Mouse (Mus musculus): ENCODE data around the gene Exoc4. TPM values are rescaled to one million over a fixed set of nuclear protein-coding genes. Genes with fewer than 3 reads are reported as not detected.
A peak's percentile ranks its signal among the peaks of the same experiment; 100 is the strongest.

Exoc4 gene
- total RNA-seq, 2 experiments from 2014 or later = 40.0 to 44.1 TPM

DNA sequence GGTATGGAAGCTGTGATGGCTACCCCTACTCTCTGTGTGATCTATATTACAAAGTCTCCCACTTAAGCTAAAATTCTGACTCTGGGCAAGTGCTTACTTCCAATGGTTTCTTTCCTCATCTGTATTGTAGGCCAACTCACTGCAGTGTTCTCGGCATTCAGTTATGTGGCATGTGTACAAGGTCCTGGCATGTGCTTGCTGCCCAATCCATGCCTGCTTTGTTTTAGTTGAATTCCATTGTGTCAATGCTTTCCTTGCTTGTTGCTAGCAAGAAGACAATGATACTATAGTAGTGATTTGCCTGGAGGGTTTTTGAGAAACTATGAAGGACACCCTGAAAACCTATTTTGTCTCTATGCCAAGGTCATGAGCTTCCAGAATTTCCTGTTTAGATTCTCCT lies 365.1 kb downstream of the Exoc4 start:
- no peak for DNase-seq (ENCODE audit: low spot score in 2 of 2)

DNA sequence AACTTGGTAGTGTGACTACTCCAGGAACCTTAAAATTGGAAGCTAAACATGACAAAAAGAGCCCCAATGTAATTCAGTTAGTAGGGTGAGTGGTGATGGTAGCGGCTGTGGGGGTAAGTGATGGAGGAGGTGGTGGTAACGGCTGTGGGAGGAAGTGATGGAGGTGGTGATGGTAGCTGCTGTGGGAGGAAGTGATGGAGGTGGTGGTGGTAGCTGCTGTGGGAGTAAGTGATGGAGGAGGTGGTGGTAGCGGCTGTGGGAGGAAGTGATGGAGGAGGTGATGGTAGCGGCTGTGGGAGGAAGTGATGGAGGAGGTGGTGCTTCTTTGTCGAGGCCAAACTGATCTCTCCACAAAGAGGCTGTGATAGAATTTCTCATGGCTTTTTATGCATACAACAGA lies 369.7 kb downstream of the Exoc4 start:
- DNase-seq (ENCODE audit: low spot score in 2 of 2) = no peak

DNA sequence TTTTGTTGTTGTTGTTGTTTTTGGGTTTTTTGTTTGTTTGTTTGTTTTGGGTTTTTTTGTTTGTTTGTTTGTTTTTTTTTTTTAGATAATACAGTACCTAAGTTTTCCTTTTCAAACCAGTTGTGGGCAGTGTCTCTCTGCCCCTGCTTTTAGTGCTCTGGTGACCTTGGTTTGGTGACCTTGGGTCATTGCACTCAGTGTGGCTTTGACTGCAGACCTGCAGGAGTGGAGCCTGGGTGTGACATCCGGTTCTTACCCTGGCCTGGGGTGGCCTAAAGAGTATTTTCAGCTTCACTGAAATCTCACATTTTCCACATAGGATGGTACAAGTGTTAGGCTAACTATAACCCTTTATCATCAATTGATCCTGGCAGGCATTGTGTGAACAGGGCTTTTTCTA lies 371.8 kb downstream of the Exoc4 start:
- DNase-seq (ENCODE audit: low spot score in 2 of 2) = no peak

DNA sequence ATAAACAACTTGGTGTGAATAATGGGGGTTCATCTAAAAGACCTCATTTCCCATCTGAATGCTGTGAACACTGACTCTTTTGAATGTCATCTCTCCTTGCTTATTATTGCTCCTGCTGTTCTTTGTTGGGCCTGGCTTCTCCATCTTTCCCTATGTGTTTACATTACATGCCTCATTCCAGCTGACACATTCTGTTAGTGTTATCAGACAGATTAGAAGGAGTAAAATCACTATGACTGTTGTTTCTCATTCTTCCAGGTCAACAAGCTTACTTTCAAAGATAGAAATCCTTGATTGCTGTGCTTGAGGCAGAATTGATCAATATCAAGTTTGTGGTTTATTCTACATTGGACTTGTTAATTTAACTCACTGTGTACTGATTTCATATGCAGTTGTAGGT lies 377.0 kb downstream of the Exoc4 start:
- DNase-seq (ENCODE audit: low spot score in 2 of 2) = no peak

DNA sequence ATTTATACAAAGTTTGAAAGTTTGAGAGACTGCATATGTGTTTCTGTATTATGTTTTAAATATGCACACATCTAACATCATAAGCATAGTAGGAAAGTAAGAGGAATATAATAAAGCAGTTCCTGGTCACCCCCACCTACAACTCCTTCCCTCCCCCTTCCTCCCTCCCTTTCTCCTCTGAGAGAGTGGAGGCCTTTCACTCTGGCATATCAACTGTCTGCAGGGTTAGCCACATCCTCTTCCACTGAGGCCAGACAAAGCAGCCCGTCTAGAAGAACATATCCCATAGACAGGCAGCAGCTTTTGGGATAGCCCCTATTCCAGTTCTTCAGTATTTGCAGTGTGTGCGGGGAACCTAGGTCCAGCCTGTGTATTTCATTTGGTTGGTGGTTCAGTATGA lies 382.2 kb downstream of the Exoc4 start:
- no peak for DNase-seq (ENCODE audit: low spot score in 2 of 2)

DNA sequence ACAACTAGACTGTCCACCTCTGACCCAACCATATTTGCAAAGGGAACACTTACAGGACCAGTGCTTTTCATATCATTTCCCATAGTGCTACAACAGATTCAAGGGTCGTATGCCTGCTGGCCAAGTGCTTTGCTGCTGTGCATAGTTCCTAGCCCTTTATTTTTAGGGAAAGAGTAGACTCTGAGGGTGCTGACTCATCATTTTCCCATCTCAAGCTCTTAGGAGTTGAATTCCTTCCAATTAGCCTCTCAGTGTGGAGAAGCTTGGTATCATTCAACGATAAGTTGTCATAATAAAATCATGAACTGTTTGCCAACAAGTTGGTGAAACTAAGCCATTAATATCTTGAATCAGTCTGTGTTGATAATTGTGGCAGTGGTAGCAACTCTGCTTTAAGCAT lies 388.3 kb downstream of the Exoc4 start:
- no peak for DNase-seq (ENCODE audit: low spot score in 2 of 2)

DNA sequence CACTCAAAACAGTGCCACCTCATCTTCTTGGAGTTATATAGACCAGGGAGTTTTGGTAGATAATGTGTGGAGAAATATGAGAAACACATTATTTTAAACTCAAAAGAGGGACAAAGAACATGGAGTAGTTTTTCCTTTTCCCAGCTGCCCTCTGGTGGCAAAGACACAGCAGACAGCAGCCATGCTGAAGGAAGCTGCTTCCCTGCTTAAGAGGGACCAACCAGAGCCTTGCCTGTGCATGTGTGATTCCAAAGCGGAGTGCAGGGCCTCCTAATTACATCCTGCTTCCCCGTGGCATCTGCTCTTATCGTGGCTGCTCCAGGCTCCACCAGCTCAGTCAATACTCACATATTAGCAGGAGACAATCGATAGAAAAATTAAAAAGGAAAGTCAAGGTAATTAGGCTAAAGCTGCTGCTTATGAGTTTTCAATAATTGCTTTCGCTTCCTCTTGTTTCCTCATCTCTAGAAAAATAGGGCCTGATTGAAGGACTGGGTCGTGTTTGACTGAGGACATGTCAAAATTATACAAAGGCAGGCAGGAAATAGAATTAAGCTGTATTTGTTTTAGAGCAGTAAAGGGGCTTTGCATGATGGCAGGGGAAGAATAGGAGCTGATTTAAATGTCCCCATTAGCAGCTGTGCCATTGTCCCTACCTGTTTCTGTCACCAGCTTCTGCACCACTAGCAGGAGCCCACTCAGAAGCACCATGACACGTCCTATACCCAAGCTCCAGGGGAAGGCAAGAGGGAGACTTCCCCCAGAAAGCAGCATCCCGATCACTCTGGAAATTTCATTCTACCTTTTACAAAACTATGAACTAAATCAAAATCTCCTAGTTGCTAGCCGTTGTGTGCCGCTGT lies 433.1 kb downstream of the Exoc4 start:
- DNase-seq (ENCODE audit: low spot score in 2 of 2) = peak in 1 of 2 experiments; percentile 9

DNA sequence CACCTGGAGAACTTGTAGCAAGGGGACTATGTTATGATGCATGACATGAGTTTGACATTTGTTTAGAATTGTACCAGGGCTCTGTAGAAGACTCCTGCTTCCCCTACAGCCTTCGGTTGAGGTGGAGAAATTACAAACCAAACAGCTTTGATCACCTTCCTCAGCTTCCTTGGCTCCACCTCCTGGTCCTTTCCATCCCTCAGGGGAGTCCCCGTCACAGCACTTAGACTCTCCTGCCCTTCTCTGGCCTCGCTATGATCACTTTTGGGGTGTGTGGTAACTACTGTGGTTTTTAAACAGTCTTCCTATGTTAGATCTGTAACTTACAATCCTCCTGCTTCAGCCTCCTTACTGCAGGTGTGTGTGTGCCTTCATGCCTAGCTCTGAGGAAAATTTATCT lies 434.6 kb downstream of the Exoc4 start:
- no peak for DNase-seq (ENCODE audit: low spot score in 2 of 2)

DNA sequence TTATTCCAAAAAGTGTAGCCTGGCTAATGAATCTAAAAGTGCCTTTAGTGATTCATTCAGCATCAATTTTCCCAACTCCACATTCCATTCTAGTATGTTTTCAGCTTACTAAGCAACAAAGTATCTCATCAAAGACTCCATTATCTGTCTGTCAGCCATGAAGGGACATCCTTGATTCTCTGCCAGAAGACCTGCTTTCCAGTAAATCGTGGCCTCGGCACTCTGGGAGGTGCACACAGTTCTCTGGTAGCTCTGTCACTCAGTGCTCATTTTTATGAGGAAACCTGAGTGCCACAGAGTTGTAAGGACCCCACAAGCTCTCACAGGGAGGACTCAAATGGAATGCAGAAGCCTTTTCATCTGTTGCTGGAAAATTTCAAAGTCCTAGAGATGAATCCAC lies 436.4 kb downstream of the Exoc4 start:
- peak in 1 of 2 experiments; percentile 6 for DNase-seq (ENCODE audit: low spot score in 2 of 2)

DNA sequence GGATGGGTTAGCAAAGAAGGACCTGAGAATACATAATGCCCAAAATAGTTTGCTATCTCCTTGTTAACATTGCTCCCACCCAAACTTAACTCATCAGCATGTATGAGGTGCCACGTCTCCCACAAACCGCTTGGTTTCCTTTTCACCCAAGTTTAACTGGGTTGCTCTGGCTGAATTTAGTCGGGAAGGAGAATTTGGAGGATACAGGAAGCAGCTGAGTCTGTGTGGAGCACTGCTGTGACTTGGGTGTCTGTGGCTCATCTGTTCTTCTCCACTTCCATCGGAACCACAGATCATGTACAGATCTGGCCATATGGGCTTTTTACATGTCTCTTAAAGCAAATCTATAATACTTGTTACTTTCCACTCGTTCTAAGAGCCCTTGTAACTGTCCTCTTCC lies 441.7 kb downstream of the Exoc4 start:
- no peak for DNase-seq (ENCODE audit: low spot score in 2 of 2)

DNA sequence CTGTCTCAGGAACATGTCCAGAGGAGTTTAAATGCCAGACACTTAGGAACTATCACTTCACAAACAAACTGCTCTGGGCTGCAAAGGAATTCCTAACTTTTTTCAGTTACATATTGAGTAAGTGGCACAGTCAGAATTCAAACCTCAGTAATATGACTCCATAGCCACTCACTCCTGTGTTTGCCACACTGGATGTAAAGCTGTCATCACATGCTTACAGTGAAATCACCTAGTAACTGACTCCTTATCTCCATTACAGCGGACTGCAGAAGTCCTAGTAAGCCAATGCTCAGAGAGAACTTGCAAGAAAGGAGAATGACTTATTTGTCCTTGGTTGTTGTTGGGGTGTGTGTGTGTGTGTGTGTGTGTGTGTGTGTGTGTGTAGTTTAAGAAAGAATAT lies 448.1 kb downstream of the Exoc4 start:
- no peak for DNase-seq (ENCODE audit: low spot score in 2 of 2)

DNA sequence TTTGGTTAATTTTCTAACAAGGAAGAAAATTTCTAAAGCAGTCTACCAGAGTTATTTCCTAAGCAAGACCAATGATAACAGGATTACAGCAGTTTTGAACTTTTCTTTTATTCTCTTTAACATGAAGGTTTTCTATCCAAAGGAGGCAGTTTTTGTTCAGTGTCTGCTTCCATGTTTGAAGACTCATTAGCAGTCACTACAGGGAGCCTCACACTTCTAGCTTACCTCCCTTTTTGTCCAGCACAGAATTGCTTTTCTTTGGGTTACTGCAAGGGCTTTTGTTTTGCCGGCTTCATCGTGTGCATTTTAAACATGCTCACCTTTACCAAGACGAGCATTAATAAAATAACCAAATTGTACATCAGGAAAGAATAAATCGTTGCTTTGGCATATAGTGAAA lies 460.0 kb downstream of the Exoc4 start:
- no peak for DNase-seq (ENCODE audit: low spot score in 2 of 2)

DNA sequence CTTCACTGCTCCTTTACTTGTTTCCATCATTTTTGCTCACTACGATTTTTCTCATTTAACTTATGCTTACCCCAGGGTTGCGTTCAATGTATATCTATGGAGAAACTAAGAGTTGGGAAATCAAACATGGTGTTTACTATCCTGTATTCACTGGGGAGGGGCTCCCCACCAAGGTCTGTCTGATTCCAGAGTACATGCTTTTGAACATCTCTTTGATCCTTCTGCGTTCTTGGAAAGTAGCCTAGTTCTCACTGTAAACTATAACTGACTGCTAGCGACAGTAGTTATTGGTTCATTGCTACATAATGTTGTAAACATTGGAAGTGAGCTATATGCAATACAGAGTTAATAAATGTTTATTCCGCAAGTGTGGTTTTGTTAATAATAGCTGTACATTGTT lies 460.5 kb downstream of the Exoc4 start:
- DNase-seq (ENCODE audit: low spot score in 2 of 2) = no peak

DNA sequence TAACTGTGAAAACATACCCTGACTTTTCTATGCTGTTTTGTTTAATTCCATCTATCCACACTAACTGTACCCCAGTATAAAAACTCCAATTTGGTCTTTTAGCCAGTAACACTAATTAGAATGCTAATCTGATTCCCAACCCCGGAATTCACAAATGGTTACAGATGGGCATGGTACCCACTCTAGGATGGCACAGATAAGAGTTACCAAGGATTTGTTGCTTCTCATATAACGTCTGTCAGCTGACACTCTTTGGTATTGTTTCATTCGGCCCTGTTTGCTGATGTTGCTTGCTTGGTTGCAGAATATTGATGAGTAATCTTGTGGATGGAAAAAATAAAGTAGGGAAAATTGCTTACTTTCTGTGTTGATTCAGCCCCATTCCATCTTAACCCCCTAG lies 462.9 kb downstream of the Exoc4 start:
- no peak for DNase-seq (ENCODE audit: low spot score in 2 of 2)

DNA sequence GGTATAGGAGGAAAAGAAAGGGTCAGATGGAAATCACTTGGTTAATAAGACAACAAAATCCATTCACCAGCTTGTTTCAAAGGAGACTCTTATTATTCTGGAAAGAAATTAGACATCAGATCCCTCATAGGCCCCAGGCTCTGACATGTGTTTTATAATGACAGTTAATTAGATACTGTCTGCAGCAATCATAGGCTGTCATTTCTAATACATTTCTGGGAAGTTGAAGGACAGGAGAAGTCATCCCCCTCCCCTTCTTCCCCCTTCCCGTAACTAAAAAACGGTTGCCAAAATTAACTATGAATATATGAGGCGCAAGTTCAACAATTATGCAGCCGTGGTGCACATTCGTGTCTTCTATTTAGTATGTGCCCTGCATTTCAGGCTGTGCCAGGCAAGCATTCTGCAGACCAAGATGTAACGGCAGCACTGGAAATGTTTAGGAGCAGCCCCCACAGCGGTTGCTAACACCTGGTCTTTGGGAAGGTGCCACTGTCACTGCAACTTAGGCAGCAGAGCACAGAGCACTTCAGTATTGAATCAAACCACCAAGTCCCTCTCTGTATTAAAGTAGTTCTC lies 463.7 kb downstream of the Exoc4 start:
- no peak for DNase-seq (ENCODE audit: low spot score in 2 of 2)

DNA sequence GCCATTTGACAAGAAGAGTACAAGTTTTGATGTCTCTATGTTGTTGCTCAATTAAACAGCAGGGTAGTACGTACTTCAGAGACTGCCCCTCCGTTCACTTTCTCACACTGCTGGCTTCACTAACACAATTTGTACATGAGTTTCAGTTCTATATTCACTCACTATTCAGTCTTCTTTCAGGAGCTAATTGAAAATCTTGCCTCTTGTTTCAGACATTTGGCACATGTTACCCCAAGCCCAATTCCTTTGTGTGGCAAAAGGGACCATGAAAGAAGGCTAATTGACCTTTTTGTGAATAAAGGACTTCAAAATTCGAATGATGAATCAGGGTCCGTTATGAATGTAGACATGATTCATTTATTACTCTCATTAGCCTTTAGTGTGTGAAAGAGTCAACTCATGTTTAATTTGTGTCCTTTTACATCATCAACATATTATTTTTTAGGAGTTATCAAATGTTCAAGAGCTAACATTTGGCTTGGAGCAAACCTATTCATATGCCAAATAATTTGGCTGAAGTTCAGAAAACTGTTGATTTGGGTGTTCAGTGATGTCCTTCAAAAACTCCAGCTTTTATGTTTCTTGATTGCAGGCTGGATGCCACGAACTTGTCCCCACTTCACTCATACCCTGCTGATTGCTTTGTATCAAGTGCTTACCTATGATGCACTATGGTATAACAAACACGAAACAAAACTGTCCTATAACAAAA lies 467.5 kb downstream of the Exoc4 start:
- DNase-seq (ENCODE audit: low spot score in 2 of 2) = no peak

DNA sequence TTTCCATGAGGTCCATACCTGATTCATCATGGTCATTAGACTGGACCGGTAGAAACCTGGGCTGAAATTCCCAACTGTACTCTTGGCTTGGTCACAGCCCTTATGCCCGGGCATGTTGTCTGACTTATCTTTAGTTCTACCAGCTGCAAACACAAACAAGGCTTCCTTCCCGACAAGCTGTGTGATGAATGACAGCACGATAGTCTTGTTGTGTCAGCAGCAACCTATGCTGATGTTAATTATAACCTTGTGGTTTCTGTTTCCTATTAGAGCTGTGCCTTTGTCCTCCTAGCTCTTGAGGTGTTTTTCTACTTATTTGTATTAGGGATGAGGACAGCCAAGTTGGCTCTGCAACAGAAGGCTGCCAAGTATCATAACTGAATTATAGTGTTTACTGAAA lies 472.3 kb downstream of the Exoc4 start:
- DNase-seq (ENCODE audit: low spot score in 2 of 2) = no peak

DNA sequence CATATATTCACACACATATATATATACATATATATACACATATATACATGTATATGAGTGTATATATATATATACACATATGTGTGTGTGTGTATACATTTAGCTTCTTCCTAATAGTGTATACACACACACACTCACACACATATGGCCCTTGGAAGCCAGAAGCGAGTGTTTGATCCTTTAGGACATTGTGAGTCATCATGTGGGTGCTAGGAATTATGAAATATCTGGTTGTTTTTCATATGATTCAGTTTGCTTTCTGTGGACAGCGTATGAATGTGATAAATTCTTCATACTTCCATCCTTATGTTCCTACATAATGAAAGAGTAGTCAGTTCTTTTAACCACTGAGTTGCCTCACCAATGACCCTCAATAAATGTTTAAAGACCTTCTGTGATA lies 473.9 kb downstream of the Exoc4 start:
- DNase-seq (ENCODE audit: low spot score in 2 of 2) = no peak

DNA sequence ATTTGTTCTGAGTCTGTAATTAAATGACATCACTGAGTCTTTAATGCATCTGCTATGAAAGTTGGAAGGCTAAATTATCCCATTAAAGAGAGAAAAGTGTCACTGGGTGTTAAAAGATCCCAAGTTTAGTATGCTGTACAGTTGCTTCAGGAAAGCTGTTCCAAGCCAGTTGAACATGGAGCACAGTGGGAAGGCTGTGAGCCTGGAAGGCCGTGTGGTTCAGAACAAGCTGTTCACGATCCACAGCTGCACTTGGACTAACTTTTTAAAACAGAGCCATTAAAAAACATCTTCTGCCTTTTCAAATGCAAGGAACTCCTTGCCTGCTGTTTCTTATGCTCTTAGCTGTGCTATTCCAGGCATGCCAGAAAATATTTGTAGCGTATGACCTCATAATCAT lies 475.7 kb downstream of the Exoc4 start:
- DNase-seq (ENCODE audit: low spot score in 2 of 2) = no peak

DNA sequence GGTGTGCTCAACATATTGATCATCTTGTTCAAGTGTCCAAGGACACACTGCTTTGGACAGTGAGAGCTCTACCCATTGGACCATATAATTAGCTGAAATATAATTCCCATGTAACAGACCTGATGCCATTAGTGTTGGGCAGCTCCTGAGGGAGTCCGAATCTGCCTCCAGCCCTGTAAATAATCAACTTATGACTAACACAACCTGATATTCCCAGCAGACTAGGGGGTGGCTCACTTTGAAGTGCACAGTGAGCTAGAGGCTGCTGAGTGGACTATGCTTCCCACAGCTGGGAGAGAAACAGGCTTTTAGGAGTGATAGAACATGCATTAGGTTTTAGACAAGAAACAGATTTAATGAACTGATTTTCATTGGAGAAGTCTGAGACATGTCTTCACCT lies 478.4 kb downstream of the Exoc4 start:
- DNase-seq (ENCODE audit: low spot score in 2 of 2) = no peak

DNA sequence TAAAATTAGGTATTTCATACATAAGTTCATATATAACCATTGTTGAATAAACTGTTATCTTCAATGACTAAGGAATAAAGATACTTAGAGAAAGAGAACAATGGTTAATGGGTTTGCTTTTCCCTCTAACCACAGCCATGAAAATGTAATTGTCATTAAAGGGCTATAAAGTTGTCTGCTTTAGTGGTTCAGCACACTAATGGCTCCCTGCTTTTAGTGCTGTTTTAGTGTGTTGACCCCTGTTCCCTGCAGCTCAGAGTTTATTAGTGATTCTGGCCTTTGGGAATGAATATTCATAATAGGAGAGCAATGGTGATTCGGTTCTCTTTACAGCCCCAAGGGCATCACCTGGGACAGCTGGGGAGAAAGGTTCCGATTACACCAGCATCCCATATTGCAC lies 483.3 kb downstream of the Exoc4 start:
- no peak for DNase-seq (ENCODE audit: low spot score in 2 of 2)

DNA sequence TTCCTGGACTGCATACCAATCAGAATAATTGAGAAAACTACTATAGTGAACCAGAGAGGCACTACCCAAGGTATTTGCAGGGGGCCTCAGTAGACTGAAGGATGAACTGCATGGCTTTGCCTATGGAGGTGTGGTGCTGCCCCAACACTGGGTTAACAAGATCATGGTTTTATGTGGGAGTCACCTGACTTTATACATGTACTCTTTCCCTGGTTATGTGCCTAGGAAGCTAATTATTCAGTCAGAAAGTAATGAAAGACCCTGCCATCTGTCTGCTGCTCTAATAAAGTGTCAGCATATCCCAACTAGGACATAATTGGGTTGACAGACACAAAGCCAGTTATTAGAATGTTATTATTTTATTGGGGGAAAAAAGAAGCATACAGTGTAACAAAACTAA lies 484.7 kb downstream of the Exoc4 start:
- no peak for DNase-seq (ENCODE audit: low spot score in 2 of 2)

Measured in adrenal gland, adult 18-20 months (tissue).